Mouse (Mus musculus) lung, adult 2 months (tissue): Measurements from ENCODE around the gene Grb14. TPM values are rescaled to one million over a fixed set of nuclear protein-coding genes. Genes with fewer than 3 reads are reported as not detected.
A peak's percentile ranks its signal among the peaks of the same experiment; 100 is the strongest.

Source experiments
- DNase-seq: peaks from one replicate; pipeline ENCODE4 v3.0.0; 2022
- H3K4me1 ChIP-seq: fragments of 200-500 bp; 2 replicates; pipeline ENCODE4 v1.6.1; 2011; ENCODE audit warnings: low read length; ENCODE audit not compliant: control insufficient read depth, insufficient read depth
- H3K4me3 ChIP-seq: fragments of 200-500 bp; replicated peaks from 2 replicates; pipeline ENCODE3; 2011; ENCODE audit warnings: low read depth, mild to moderate bottlenecking, control low read depth, low read length; ENCODE audit errors: extremely low read depth
- CTCF ChIP-seq: fragments of 200-500 bp; IDR thresholded peaks from 2 replicates; pipeline ENCODE4 v1.5.1; 2011; ENCODE audit warnings: mild to moderate bottlenecking, low read length, control low read depth; ENCODE audit not compliant: insufficient read depth
- POLR2A ChIP-seq: fragments of 200-500 bp; IDR thresholded peaks from 2 replicates; pipeline ENCODE4 v1.6.1; 2011; ENCODE audit warnings: low read depth, mild to moderate bottlenecking, control low read depth, low read length, borderline replicate concordance; ENCODE audit errors: extremely low read depth
- WGBS: fragments of 180-500 bp; shearing (Covaris S2); methylation state at CpG from one replicate; pipeline ENCODE4 v1.1.7; 2018; 5-methylcytosine and 5-hydroxymethylcytosine counted together
- polyA plus RNA-seq: library from polyadenylated mRNA; depleted of rRNA; stranded (reverse); fragments of >200 nt; gene quantifications from 2 replicates; pipeline ENCODE4 v1.2.3, GENCODE M21; 2012; rRNA removed

The Grb14 gene
- polyA plus RNA-seq, result 22.2 and 32.5 TPM in 2 replicates

GRCm38 (mm10) chr2:65024887-65025286, at the start of gene Grb14:
Grb14 (minus strand) TSS chr2:65024987.
- TF ChIP-seq POLR2A, result no peak
- TF ChIP-seq CTCF, result no peak
- 0 out of 2 replicates have a peak, but pooled peaks cover 2% of the 10 kb centered on the region for H3K4me1 ChIP-seq
- no peak for DNase-seq
- H3K4me3 ChIP-seq, result no peak within 1 kb of the TSS
- 91% methylated on average over 1 of the region's 1 CpGs for WGBS

- TF ChIP-seq CTCF, result no peak
- WGBS, result 50% methylated on average over 3 of the region's 3 CpGs
- H3K4me3 ChIP-seq, result no peak overlapping the region
These were observed 47.4 kb upstream of the Grb14 start for GRCm38 (mm10) chr2:65072205-65072604.

GRCm38 (mm10) chr2:65053764-65054163, 29.0 kb upstream of the Grb14 start:
- TF ChIP-seq POLR2A, result no peak
- no peak for TF ChIP-seq CTCF

More at GRCm38 (mm10) chr2:65072205-65072604, 47.4 kb upstream of the Grb14 start:
- H3K4me1 ChIP-seq, result no peaks in the 10 kb centered on the region
- DNase-seq, result no peak

GRCm38 (mm10) chr2:65052191-65053012, 27.6 kb upstream of the Grb14 start:
- DNase-seq, result no peak
- H3K4me1 ChIP-seq, result no peaks in the 10 kb centered on the region
- TF ChIP-seq CTCF (no peak), POLR2A (no peak)
- no peak overlapping the region for H3K4me3 ChIP-seq
- WGBS, result 88% methylated on average over 6 of the region's 6 CpGs

More at GRCm38 (mm10) chr2:65053764-65054163, 29.0 kb upstream of the Grb14 start:
- Histone ChIP-seq H3K4me1 (no peaks in the 10 kb centered on the region), H3K4me3 (no peak overlapping the region)
- no peak for DNase-seq
- WGBS, result 93% methylated on average over 2 of the region's 2 CpGs

- WGBS, result 83% methylated on average over 3 of the region's 3 CpGs
These were observed 26.0 kb upstream of the Grb14 start for GRCm38 (mm10) chr2:65050776-65051175.

GRCm38 (mm10) chr2:65048234-65049017, 23.6 kb upstream of the Grb14 start:
- DNase-seq, result no peak
- TF ChIP-seq POLR2A (no peak), CTCF (no peak)
- no peaks in the 10 kb centered on the region for H3K4me1 ChIP-seq
- H3K4me3 ChIP-seq, result no peak overlapping the region
- 37% methylated on average over 6 of the region's 6 CpGs for WGBS

More at GRCm38 (mm10) chr2:65050776-65051175, 26.0 kb upstream of the Grb14 start:
- no peak for DNase-seq
- no peak for TF ChIP-seq POLR2A
- no peak for TF ChIP-seq CTCF
- Histone ChIP-seq H3K4me3 (no peak overlapping the region), H3K4me1 (no peaks in the 10 kb centered on the region)

GRCm38 (mm10) chr2:65038164-65038563, 13.4 kb upstream of the Grb14 start:
- Histone ChIP-seq H3K4me1 (no peaks in the 10 kb centered on the region), H3K4me3 (no peak overlapping the region)
- TF ChIP-seq CTCF, result no peak
- no peak for TF ChIP-seq POLR2A
- no peak for DNase-seq
- WGBS, result 47% methylated on average over 4 of the region's 4 CpGs

GRCm38 (mm10) chr2:65037546-65037945, 12.8 kb upstream of the Grb14 start:
- TF ChIP-seq POLR2A (no peak), CTCF (no peak)
- WGBS, result 72% methylated on average over 8 of the region's 8 CpGs
- no peaks in the 10 kb centered on the region for H3K4me1 ChIP-seq
- no peak for DNase-seq
- H3K4me3 ChIP-seq, result no peak overlapping the region

GRCm38 (mm10) chr2:65022363-65023240, 2.2 kb downstream of the Grb14 start:
- WGBS, result under 1% methylated on average over 68 of the region's 71 CpGs
- DNase-seq, result peak; percentile 84
- peak; percentile 48; the same call in 1 of the 2 replicates for TF ChIP-seq POLR2A
- 0 out of 2 replicates have a peak, but pooled peaks have one; percentile 14 for TF ChIP-seq CTCF
- Histone ChIP-seq H3K4me1 (0 out of 2 replicates have a peak, but pooled peaks cover 5% of the 10 kb centered on the region), H3K4me3 (peak overlapping the region; percentile 96)
